Mouse (Mus musculus) inflammation-experienced regulatory T-cells, adult 6 months (primary cell): ENCODE results near the gene Naa11. TPM values are rescaled to one million over a fixed set of nuclear protein-coding genes. Genes with fewer than 3 reads are reported as not detected.

Experiments
- ATAC-seq: one replicate; pipeline ENCODE4 v1.8.0; 2017
- polyA plus RNA-seq, 3 experiments: library from polyadenylated mRNA; unstranded; fragments of 100-300 nt; shearing (Covaris generic); gene quantifications; one replicate each; pipeline ENCODE4 v1.2.1; 2017

Gene Naa11
- polyA plus RNA-seq, 3 experiments from 2014 or later = not detected

DNA sequence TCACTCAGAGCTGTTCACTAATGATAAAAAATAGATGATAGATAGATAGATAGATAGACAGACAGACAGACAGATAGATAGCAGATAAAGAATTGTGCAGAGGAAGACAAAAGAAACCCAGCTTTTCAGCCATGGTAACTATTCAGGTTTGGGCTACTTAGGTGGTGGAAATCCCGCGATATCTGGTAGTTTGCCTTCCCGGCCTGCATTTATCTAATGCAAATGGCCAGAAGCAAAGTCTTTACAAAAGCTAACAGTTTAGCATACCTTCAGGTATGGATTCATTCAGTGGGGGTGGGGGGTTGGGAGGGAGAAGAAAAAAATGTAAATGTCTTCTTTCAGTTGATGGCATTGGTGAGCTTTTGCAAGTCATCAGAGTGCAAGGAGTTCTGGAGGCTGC is 48.0 kb downstream of the Naa11 start:
- ATAC-seq = no peak

DNA sequence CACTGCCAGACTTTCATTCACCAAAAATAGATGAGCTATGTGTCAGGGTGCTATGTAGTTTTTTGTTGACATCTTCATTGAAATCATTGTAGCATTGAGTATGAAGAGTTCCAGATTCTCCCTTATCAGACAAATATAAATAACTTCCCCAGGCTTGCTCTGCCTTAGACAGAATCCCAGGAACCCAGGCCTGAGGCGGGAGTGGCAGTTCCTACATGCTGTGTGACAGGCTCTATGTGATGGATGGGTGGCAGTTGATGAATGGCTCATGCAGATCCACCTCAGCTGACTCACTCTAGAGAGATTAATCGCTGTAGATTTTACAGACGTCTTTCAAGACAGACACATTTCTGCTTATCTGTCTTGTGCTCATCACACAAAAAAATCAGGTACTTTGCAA is 57.4 kb downstream of the Naa11 start:
- no peak for ATAC-seq

Other genes with a start within 250 kb of the Naa11 start
- under 1 TPM in 1 of 3 experiments, not detected in 2; 0.30 TPM for gene Gk2, start 64.6 kb upstream of the Naa11 start, polyA plus RNA-seq